Mouse (Mus musculus) embryo, embryonic 11.5 days (tissue): Measurements from ENCODE around the gene Trim65.

Source experiments
- DNase-seq: peaks from one replicate; pipeline ENCODE4 v3.0.0-alpha.2; 2012; ENCODE audit warnings: low read depth, low spot score

Trim65 gene

DNA sequence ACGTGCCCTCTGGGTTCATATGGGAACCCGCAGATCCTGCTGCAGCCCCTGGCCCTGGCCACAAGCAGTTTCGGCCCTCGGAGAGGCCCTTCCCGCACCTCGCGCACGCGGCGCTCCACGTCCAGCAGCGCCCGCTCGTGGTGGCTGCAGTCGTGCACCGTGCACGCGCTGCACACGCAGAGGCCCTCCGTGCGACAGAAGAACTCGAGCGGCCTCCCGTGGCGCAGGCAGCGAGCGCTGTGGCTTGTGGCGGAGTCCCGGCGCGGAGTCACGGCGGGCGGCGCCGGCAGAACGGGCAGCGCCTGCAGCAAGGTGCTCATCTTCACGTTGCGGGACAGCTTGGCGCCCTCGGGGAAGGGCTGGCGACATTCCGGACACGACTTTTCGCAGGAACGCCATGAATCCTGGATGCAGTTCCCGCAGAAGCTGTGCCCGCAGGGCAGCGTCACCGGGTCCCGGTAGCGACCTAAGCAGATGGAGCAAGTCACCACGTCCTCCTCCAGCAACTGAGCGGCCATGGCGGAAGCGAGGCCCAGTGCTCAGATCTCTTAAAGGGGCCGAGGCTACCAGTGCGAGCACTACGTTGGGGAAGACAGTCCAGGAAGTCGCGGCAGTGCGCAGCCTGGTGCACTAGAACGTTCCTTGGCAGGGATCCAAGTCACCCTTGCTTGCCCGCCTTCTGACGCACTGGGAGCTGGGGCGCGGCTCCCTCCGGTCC lies at the start of gene Trim65:
Gene Trim65 (minus strand): TSS at position 641 of the 718 bp plus-strand sequence.
- DNase-seq: peak; percentile 71

DNA sequence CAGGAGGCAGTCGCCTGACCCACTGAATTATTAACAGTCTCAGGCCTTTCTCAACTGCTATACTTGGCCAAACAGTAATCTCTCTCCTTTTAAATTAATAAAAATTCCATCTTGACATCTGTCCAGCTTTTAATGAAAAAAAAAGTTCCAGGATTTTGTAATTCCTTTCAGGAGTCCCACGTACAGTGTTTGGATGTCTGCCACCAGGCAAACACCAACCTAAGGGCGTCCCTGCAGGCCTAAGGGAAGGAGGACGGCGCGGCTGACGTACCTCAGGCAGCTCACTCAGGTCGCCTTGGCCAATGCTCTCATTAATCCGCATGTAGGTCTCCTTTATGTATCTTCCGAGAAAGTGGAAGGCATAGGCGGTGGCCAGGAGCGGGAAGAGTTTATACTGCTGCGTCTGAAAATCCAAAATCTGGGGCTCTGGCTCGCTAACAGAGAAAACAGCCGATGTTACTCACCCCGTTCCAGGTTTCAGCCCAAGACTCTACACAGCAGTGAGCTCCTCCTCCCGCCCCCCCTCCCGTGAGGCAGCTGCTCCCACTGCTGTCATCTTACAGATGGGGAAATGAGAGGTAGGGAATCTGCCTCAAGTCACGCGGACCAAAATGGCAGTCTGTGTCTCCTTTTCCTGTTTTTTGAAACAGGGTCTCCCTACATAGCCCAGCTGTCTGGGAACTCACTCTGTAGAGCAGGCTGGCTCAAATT lies 47.6 kb upstream of the Trim65 start:
- DNase-seq: no peak

DNA sequence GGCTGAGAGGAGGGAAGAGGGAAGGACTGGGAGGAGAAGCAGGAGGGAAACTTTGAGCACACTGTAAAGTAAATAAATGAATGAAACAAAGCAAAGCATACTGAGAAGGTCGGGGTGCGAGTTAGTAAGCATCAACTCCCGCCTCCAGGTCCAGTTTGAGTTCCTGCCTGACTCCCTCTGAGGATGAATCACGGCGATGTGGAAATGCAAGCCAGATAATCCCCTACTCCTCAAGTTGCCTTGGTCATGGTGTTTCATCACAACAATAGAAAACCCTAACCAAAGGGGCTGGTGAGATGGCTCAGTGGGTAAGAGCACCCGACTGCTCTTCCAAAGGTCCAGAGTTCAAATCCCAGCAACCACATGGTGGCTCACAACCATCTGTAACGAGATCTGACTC lies 45.1 kb upstream of the Trim65 start:
- no peak for DNase-seq

DNA sequence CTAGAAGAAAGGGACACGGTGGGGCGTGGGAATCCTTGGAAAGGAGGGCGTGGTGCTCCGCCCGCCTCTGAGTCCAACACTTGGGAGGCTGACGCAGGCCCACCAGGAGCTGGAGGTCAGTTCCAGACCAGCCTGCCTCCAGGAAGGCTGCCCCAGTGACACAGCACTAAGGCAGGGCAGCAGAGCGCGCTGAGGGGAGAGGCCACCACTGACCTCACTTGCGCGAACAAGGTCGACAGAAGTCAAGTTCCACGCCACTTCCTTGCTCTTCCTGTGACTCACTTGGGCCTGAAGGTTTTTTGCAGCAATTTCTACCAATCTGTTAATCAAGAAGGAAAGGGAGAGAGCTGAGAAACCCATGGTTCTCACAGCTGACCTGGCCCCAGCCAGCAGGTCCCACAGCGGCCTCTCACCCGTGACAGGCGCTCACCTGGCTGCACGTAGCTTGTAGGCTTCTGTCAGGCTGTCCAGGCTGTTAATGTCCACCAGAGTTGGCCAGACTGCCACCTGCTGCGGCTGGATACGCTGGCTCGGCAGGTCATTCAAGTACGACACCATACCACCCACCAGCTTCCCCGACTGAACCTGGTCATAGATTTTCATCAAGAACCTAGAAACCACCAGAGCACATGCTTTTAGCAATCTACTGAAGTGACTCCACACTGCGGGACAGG lies 44.0 kb upstream of the Trim65 start:
- no peak for DNase-seq

DNA sequence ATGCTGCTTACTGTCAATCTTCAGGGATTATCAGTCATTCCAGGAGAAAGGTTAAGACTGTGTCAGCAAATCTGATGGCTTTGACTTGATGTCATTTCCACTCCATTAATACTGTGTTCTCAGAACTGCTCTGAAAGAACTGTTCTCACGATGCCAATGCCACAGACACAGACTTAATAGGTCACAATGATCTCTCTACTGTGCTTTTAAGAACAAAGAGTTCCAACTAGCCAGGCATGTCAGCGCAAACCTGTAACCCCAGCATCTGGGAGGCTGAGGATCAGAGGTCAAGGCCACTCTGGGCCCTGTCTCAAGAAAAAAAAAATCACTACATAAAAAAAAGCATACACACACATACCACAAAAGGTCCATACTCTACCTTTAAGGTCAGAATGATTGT lies 41.0 kb upstream of the Trim65 start:
- DNase-seq: no peak

DNA sequence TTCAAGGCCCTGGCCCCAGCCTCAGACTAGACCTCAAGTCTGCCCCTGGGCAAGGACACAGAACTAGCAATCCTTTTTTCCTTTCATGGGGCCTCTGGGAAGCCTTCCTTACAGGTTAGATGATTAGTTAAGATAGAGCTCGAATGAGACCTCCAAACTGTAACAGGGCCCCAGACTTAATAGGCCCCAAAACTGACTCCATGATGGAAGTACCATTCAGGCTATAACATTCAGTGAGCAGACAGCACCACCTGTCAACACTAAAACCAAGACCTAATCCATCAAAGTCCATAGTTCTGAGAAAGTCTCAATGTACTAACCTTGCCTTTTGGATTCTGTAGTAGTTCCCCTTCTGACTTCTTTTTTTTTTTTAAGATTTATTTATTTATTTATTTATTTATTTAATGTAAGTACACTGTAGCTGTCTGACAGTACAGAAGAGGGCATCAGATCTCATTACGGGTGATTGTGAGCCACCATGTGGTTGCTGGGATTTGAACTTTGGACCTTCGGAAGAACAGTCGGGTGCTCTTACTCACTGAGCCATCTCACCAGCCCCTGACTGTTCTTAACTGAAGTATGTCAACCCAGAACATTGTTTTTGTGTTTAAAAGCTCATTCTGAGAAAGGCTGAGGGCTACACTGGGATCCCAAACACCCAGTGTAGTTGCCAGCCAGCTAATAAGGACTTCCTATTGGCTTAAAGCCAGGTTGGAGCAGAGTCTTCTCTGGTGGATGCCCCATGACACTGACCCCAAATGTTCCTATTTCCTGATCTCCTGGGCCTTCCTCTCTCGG lies 39.3 kb upstream of the Trim65 start:
- no peak for DNase-seq

DNA sequence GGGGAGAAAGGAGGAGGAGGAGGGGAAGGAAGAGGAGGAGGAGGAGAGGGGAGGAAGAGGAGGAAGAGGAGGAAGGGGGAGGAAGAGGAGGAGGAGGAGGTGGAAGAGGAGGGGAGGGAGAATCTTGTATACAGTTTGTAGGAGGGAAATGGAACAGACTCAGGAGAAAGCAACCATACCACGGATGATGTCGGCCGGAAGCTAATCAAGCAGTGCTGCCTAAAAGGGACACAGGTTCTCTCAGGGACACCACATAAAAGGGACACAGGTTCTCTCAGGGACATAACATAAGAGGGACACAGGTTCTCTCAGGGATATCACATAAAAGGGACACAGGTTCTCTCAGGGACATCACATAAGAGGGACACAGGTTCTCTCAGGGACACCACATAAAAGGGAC lies 38.3 kb upstream of the Trim65 start:
- no peak for DNase-seq

DNA sequence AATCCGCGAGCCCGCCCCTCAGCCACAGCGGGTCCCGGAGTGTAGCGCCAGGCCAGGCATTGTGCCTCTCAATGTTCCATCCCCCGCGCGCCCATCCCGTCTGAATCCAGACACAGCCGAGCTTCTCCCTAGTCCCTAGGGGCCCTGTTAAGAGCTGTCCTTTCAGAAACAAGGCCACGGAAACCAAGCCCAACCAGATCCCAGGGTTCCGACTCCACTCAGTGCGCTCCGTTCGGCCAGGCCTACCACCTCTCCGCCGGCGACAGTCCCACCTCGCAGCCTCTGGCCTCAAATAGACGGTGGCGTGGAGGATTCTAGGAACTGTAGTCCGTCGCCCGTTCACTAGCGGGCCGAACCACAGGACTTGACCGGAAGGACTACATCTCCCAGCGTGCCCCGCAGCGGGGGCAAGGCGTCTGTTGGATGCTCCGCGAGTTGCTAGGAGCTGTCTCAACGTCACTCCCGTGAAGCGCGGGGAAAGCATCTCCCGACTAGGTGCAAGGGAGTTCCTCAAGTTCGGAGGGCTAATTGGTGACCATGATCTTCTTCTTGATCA lies 37.0 kb upstream of the Trim65 start, which contains the start of gene Fbf1:
Gene Fbf1 (minus strand): TSS at position 283 of the 556 bp plus-strand sequence.
- DNase-seq: peak; percentile 92

DNA sequence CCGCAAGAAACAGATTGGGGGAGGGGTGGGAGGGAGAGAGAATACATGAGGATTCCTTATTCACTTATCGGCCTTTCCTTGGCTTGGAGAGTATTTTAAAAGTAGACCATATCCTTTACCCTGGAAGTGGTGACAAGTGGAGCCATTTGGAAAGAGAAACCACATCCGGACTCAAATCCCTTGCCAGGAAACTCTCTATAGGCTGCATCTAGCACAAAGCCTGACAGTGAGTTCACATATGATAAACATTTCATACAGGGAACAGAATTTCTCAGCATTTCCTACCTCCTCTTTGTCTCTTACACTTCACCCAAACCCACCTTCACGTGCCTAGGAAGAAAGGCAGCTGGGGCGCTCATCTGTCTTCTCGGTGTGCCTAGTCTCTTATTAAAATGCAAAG lies 36.3 kb upstream of the Trim65 start:
- peak; percentile 8 for DNase-seq

DNA sequence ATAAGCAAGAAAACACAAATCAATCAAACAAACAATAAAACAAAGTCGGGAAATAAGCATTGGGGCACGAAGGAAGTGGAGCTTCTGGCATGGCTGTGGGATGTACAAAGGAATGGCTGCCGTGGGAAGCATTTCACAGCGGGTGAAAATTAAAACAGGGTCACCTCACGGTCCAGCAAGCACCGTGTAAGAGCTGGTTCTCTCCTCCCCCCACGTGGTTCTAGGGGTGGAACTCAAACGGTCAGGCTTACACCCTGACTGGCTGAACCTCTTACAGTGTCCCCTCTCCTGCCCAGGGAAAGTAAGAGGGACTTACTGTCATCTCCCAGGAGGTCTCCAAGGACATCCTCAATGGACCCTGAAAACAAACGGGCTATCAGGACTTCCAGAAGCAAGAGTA lies 32.1 kb upstream of the Trim65 start:
- DNase-seq: no peak

DNA sequence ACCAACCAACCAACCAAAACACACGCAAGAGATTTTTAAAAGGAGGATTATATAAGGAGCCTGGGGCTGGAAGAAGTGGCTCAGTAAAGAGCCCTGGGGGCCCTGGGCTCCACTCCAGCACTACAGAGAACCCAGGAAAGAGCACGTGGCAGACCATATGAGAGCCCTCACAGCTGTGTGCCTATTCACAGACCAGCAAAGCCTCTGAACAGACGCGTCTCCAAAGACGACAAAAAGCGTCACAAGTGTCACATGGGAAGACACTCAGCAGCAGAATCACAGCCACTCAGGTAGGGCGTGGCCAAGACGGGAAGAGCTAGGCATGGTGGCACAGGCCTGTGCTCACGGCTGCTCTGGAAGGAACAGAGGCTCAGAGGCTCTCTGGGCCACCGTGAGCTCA lies 31.2 kb upstream of the Trim65 start:
- DNase-seq: no peak

DNA sequence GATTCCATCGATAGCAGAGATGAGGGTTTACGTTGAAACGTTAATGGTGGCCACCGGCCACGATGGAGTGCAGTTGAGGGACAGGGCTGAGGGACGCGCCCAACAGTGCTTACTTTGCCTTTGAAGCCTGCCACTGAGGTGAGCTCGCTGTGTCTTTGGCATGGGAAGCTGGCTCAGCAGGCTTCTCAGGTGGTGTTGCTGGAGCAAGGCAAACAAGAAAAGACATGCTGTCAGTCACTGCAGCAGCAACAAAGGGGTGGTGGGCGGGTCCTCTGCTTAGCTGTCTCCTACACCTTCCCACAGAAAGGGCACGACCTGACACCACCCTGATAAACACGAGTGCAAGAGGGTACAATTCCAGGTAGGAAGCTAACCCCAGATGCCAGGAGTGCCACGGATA lies 30.4 kb upstream of the Trim65 start:
- no peak for DNase-seq

DNA sequence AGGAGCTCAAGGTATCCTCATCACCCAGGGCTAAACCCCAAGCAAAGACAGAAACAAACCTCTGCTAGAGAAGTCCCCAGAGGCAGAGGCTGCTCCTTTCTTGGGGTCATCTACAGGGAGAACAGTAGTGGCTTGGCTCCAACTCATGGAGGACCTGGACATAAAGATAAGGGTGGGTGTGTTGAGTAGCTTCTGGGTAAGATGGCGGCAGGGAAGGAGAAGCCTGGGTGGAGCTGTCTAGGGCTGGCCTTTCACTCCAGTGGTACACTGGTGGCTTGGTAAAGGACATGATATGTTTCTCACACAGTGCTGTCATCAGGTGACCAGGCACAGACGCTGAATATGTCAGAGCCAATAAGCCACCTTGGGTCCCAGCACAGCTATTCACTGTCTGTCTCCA lies 20.0 kb upstream of the Trim65 start:
- DNase-seq: no peak

DNA sequence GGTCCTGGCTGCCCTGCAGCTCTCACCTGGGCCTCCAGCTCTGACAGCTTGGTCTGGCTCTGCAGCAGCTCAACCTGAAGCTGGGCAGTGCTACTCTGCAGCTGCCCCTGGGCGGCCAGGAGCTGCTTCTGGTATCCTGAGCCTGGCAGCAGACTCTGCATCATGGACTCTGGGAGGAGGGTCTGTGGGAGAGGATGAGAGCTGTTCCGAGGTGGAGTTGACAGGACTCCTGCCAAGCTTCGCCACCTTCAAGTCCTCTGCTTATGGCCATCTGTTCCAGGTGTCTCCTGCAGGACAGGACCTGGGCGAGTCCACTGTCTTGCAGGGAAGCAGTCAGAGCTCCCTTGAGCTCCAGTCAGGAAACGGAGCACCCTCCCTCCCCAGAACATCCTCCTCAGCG lies 18.4 kb upstream of the Trim65 start:
- DNase-seq: no peak

DNA sequence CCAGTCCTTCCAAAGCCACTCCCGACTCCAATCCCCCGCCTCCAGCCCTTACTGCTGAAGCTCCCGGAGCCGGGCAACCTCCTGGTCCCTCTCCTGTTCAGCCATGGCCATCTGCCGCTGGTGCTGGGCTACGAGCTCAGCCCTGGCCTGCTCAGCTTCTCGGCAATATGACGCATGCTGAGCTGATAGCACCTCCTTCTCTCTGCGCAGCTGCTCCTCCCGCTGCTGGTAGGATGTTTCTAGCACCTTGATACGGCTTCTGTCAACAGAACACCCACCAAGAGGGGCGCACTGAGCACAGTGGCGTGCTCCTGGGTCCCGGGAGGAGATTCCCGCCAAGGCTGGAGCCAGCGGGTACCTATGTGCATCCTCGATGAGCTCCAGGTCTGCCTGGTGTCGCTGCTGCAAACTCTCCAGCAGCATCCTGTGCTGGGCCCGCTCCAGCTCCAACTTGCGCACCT lies 17.9 kb upstream of the Trim65 start:
- no peak for DNase-seq

DNA sequence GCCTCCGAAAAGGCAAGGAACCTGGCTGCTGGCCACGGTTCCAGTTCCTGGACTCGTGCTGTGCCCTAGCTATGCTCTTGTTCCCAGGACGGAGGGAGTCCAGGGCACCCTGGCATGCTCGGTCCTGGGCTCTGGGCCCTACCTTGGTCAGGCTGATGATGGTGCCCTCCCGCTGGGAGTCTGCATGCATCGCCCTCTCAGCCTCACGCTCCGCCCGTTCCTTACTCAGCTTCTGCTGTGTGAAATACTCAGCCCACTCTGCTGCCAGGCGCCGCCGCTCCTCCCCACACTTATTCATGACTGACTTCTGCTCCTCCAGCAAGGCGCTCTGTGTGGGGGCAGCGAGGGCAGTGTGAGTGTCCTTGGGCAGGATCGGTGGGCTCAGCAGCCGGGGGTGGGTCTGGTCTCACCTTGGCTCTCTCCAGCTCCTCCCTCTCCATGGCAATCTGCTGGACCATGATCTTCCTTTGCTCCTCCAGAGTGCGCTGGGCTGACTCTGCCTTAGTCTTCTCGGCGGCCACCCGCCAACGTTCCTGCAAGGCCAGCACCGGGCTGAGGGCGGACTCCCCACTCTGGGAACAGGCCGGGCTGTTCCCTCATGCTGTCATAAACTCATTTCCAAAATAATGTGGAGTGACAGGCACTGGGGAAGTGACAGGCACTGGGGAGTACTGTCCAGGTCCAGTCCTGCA lies 15.5 kb upstream of the Trim65 start:
- DNase-seq: no peak

DNA sequence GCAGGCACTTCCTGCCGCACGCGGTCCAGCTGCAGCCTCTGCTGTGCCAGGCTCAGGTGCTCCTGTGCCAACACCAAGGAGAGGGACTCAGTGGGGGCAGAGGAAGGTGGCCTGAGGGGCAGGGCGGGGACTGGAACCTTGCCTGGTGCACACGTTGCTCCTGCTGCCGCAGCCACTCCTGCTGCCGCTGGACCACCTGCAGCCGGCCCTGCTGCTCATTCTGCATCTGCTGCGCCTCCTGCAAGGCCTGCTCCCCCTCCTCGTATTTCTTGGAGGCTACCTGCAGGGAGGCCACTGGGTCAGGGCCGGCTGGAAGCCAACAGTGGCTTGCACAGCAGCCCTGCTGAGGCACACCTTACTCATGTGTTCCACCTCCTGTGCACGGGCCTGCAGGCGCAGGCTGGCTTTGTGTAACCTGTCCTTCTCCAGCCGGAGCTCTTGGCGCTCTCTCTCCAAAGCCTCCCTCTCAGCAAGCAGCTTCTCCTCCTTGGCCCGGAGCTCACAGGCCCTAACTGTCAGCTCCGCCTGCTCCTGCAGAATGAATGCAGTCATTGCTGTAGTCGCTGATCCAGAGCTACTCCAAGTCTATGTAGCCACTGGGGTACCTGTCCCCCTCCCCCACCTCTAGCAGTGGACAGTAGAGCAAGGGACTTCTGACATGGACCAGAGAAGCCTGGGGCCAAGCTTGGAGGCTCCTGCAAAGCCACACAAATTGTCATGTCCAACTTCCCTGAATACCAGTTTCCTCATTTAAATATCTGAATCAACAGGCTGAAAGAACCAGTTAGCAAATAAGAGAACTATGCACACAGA lies 14.8 kb upstream of the Trim65 start:
- DNase-seq: no peak

DNA sequence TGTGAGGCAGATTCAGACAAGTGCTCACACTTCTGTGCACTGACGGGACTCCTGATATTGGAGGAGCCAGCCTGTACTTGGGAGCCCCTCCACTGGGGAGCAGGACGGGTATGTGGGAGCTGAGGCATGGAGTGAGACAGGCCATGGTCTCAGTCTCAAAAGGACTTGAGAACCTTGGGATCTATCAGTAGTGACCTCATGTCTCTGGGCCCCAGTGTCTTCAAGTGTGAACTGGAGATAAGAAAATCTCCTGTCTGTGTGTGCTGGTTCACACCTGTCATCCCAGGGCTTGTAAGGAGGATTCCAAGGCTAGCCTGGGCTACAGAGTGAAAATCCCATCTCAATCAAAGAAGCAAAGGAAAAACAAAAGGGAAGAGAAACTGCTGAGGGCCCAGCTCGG lies 12.5 kb upstream of the Trim65 start:
- no peak for DNase-seq

DNA sequence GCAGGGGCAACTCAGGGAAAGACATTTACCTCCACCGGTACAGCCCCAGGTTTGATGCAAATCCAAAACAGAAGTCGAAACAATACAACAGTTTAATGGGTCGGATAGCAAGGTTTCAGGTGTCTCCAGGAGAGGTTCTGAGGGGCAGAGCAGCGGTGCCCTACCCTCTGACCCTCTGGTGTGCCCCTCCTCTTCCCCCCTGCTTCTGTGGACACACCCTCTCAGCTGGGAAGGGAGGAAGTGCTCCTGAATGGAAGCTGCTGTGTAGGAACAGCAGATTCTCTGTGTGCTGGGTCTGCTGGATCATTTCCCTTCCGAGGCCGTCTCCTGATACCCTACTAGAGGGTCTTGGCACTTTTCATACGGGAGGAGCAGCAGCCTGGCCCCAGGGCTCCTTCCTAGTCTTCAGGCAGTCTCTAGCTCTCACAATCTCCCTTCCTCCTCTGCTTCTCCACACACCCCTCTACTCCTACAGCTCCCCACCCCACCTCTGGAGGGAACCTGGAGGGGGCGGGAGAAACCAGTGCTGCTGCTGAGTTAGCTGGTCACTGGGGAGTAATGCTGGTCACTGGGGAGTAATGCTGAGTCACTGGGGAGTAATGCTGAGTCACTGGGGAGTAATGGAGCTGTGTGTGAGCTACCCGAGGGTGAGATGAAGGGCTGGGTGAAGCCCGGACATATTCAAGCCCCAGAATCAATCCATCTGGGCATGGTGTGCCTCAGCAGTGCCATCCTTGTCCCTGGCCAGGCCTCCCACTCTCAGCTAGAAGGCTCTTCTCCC lies 11.5 kb upstream of the Trim65 start:
- no peak for DNase-seq
